Mouse (Mus musculus) heart, postnatal 0 days (tissue): Measurements from ENCODE around the gene Drg1. TPM values are rescaled to one million over a fixed set of nuclear protein-coding genes. Genes with fewer than 3 reads are reported as not detected.
"Not testable (repeated sequence)": the region's sequence is repeated elsewhere in the genome, so short reads cannot be mapped to it uniquely, and the experiment has no call there.

Experiments used
- ATAC-seq: fragments of 200-750 bp; cut with Nextera tagmentation; 2 replicates; pipeline ENCODE4 v1.8.0; 2017; ENCODE audit warnings: low read depth, moderate number of reproducible peaks, moderate library complexity; ENCODE audit not compliant: insufficient read depth
- DNase-seq: peaks from one replicate; pipeline ENCODE4 v3.0.0-alpha.2; 2016; ENCODE audit warnings: low spot score
- H3K27ac ChIP-seq: fragments of 300-500 bp; sonication (generic); 2 replicates; pipeline ENCODE4 v1.5.1; 2014; ENCODE audit warnings: low read depth, mild to moderate bottlenecking
- H3K27me3 ChIP-seq: fragments of 300-500 bp; sonication (generic); 2 replicates; pipeline ENCODE4 v1.6.1; 2014; ENCODE audit warnings: low read length, mixed read lengths; ENCODE audit not compliant: control insufficient read depth, insufficient read depth
- H3K36me3 ChIP-seq: fragments of 300-500 bp; sonication (generic); replicated peaks from 2 replicates; pipeline ENCODE4 v1.6.1; 2014; ENCODE audit warnings: low read length, mixed read lengths; ENCODE audit not compliant: control insufficient read depth, insufficient read depth
- H3K4me1 ChIP-seq: fragments of 300-500 bp; sonication (generic); 2 replicates; pipeline ENCODE4 v1.6.1; 2014; ENCODE audit warnings: antibody characterized with exemption; ENCODE audit not compliant: control insufficient read depth, insufficient read depth
- H3K4me2 ChIP-seq: fragments of 300-500 bp; sonication (generic); 2 replicates; pipeline ENCODE4 v1.6.1; 2014; ENCODE audit warnings: low read depth, mild to moderate bottlenecking, low read length, moderate library complexity
- H3K4me3 ChIP-seq: fragments of 300-500 bp; sonication (generic); 2 replicates; pipeline ENCODE4 v1.5.1; 2014; ENCODE audit warnings: low read depth, low read length
- H3K9ac ChIP-seq: fragments of 300-500 bp; sonication (generic); replicated peaks from 2 replicates; pipeline ENCODE4 v1.6.1; 2014; ENCODE audit warnings: low read depth, low read length, mixed read lengths
- H3K9me3 ChIP-seq: fragments of 300-500 bp; sonication (generic); replicated peaks from 2 replicates; pipeline ENCODE4 v1.6.1; 2016; ENCODE audit warnings: low read length; ENCODE audit not compliant: control insufficient read depth
- WGBS: fragments of 180-500 bp; shearing (Covaris S2); extraction: QIAGEN DNeasy Blood & Tissue Kit; methylation state at CpG from one replicate; pipeline ENCODE4 v1.1.7; 2014; 5-methylcytosine and 5-hydroxymethylcytosine counted together
- polyA plus RNA-seq: library from polyadenylated mRNA; unstranded; fragments of >200 nt; fragmentation: Nextera tagmentation; extraction: Ambion mirVana; gene quantifications from 2 replicates; pipeline ENCODE4 v1.2.1, GENCODE M21; 2015
- total RNA-seq: library from RNA; depleted of rRNA; stranded (reverse); fragments of >200 nt; gene quantifications from 2 replicates; pipeline ENCODE4 v1.2.3, GENCODE M21; 2014; ENCODE audit warnings: low replicate concordance

Gene Drg1
- total and polyA plus RNA-seq, 2 experiments from 2014 or later: 55.1 to 128 TPM

- H3K4me3 ChIP-seq, H3K36me3 ChIP-seq, H3K9ac ChIP-seq, H3K4me1 ChIP-seq, H3K27me3 ChIP-seq, ATAC-seq, H3K27ac ChIP-seq, DNase-seq, H3K4me2 ChIP-seq, H3K9me3 ChIP-seq: not testable (repeated sequence)
- WGBS: 75% methylated on average over 6 of the region's 6 CpGs
Observed at GRCm38 (mm10) chr11:3178968-3179725, 87.1 kb downstream of the Drg1 start.

- peak; percentile 19 for ATAC-seq
- not testable (repeated sequence) for H3K4me3 ChIP-seq, H3K9ac ChIP-seq, H3K27me3 ChIP-seq, H3K4me2 ChIP-seq, DNase-seq, H3K27ac ChIP-seq, H3K4me1 ChIP-seq, H3K9me3 ChIP-seq, H3K36me3 ChIP-seq
- 73% methylated on average over 11 of the region's 11 CpGs for WGBS
Observed at GRCm38 (mm10) chr11:3173425-3174318, 92.5 kb downstream of the Drg1 start.

DNA sequence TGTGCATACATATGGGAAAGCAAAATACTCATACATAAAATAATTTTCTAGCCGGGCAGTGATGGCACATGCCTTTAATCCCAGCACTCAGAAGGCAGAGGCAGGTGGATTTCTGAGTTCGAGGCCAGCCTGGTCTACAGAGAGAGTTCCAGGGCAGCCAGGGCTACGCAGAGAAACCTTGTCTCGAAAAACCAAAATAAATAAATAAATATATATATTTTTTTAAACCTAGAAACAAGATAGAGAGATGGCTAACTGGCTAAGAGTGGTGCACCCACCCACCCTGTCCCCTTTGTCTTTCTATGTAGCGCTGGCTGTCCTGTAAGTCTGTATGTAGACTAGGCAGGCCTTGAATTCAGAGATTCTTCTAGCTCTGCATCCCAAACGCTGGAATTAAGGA is 93.7 kb downstream of the Drg1 start:
- not testable (repeated sequence) for H3K4me3 ChIP-seq, DNase-seq, H3K9ac ChIP-seq, H3K4me1 ChIP-seq, H3K27ac ChIP-seq, H3K27me3 ChIP-seq, H3K4me2 ChIP-seq, H3K9me3 ChIP-seq, ATAC-seq, H3K36me3 ChIP-seq
- WGBS: 65% methylated on average over 5 of the region's 6 CpGs

DNA sequence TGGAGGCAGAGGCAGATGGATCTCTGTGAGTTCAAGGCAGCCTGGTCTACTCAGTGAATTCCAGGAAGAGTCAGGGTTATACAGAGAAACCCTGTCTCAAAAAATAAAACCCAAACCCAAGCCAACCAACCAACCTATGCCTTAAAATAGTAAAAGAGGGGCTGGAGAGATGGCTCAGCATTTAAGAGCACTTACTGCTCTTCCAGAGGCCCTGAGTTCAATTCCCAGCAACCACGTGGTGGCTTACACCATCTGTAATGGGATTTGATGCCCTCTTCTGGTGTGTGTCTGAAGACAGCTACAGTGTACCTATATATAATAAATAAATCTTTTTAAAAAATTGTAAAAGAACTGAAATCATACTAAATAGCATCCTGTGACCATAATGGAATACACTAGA is 94.3 kb downstream of the Drg1 start:
- not testable (repeated sequence) for H3K9ac ChIP-seq, H3K27me3 ChIP-seq, H3K4me1 ChIP-seq, DNase-seq, ATAC-seq, H3K36me3 ChIP-seq, H3K9me3 ChIP-seq, H3K4me2 ChIP-seq, H3K27ac ChIP-seq, H3K4me3 ChIP-seq
- 54% methylated on average over 1 of the region's 1 CpGs for WGBS

- ATAC-seq: peak; percentile 10
- H3K9ac ChIP-seq, H3K27ac ChIP-seq, DNase-seq, H3K4me3 ChIP-seq, H3K4me1 ChIP-seq, H3K4me2 ChIP-seq, H3K27me3 ChIP-seq, H3K36me3 ChIP-seq: not testable (repeated sequence)
- WGBS: 48% methylated on average over 2 of the region's 2 CpGs
- peaks cover 11% of the 10 kb centered on the region for H3K9me3 ChIP-seq
Observed at GRCm38 (mm10) chr11:3169042-3169441, 97.2 kb downstream of the Drg1 start.

- not testable (repeated sequence) for H3K27ac ChIP-seq, H3K36me3 ChIP-seq, H3K27me3 ChIP-seq, H3K9ac ChIP-seq, DNase-seq, H3K4me2 ChIP-seq, H3K4me3 ChIP-seq, H3K9me3 ChIP-seq, H3K4me1 ChIP-seq
- WGBS: 62% methylated on average over 4 of the region's 4 CpGs
- ATAC-seq: 0 out of 2 replicates have a peak, but pooled peaks have one; percentile 0
Observed at GRCm38 (mm10) chr11:3167571-3168001, 98.6 kb downstream of the Drg1 start.

GRCm38 (mm10) chr11:3167129-3167528 is 99.1 kb downstream of the Drg1 start:
- not testable (repeated sequence) for H3K4me2 ChIP-seq, H3K4me3 ChIP-seq, H3K9ac ChIP-seq, H3K36me3 ChIP-seq, H3K4me1 ChIP-seq, H3K27me3 ChIP-seq, DNase-seq, H3K27ac ChIP-seq
- H3K9me3 ChIP-seq: peaks cover 11% of the 10 kb centered on the region
- 90% methylated on average over 4 of the region's 4 CpGs for WGBS
- ATAC-seq: 0 out of 2 replicates have a peak, but pooled peaks have one; percentile 8

DNA sequence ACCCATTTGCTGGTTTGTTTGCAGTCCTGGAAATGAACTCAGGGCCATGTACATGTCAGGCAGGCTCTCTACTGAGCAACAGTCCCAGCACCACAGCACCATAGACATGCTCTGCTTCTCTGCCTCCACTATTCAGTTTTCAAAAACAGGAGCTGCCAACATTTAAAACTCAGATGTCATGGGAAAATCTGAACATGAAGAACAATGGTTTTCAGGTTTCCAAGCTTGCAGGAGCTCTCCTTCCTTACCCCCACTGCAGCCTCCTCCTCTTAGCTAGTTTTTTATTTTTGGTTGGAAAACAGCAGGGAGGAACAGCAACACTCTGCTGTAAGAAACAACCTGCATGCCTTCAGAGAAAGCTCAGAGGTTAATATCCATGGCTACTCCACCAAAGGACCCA is 99.9 kb downstream of the Drg1 start:
- H3K4me3 ChIP-seq, H3K27me3 ChIP-seq, DNase-seq, H3K9ac ChIP-seq, H3K4me2 ChIP-seq, H3K36me3 ChIP-seq, H3K4me1 ChIP-seq, ATAC-seq, H3K27ac ChIP-seq: not testable (repeated sequence)
- H3K9me3 ChIP-seq: peaks cover 11% of the 10 kb centered on the region
